Mouse (Mus musculus) megakaryocyte, embryonic 14.5 days (primary cell): Measurements from ENCODE around the gene Rasgef1b.

Experiments used
- FLI1 ChIP-seq: IDR thresholded peaks from 2 replicates; pipeline ENCODE4 v1.6.1; 2012; ENCODE audit warnings: low read length, inconsistent platforms, mixed read lengths
- GATA1 ChIP-seq: IDR thresholded peaks from 3 replicates; pipeline ENCODE4 v1.6.1; 2012; ENCODE audit warnings: mixed read lengths, low read length, inconsistent platforms, borderline replicate concordance

DNA sequence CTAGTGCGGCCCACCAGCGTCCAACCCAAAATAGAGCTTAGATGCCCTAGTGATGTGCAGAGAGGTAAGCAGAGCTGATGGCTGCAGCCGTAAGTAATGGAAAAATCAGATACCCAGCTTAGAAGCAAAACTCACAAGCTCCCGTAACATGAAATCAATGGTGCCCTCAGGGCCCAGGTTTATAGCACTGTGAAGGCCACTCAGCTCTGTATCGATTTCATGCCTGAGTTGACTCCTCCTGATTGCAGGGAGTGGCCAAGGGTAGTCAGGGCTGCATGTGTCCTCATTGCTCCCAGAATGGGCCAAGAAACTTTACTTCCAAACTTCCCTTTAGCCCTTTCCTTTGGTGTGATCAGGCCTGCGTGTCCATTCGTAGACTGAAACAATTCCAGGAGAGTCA is 545.2 kb downstream of the Rasgef1b start:
- TF ChIP-seq GATA1 (no peak), FLI1 (no peak)
